Mouse (Mus musculus) cerebellum, adult 11 months (tissue): ENCODE data around the gene E330034G19Rik.
A peak's percentile ranks its signal among the peaks of the same experiment; 100 is the strongest.
"Not testable (repeated sequence)": the region's sequence is repeated elsewhere in the genome, so short reads cannot be mapped to it uniquely, and the experiment has no call there.

Experiments used
- DNase-seq: peaks from one replicate; pipeline ENCODE4 v3.0.0; 2022

E330034G19Rik gene

GRCm38 (mm10) chr14:24292914-24293313, at the start of gene E330034G19Rik:
E330034G19Rik (plus strand) TSS chr14:24293214.
- DNase-seq, result no peak

- DNase-seq, result peak; percentile 17
Measured at GRCm38 (mm10) chr14:24244330-24245176, 48.5 kb upstream of the E330034G19Rik start.

GRCm38 (mm10) chr14:24245177-24246081, 47.6 kb upstream of the E330034G19Rik start, which contains the start of gene Dlg5:
Dlg5 (minus strand) TSS chr14:24245920.
- DNase-seq, result peak; percentile 59

- no peak for DNase-seq
Measured at GRCm38 (mm10) chr14:24249926-24250325, 43.1 kb upstream of the E330034G19Rik start.

GRCm38 (mm10) chr14:24251326-24251725, 41.7 kb upstream of the E330034G19Rik start:
- no peak for DNase-seq

GRCm38 (mm10) chr14:24253611-24254202, 39.3 kb upstream of the E330034G19Rik start:
- DNase-seq, result no peak

GRCm38 (mm10) chr14:24255956-24256355, 37.1 kb upstream of the E330034G19Rik start:
- DNase-seq, result no peak

- no peak for DNase-seq
Measured at GRCm38 (mm10) chr14:24260391-24260790, 32.6 kb upstream of the E330034G19Rik start.

- no peak for DNase-seq
Measured at GRCm38 (mm10) chr14:24262382-24262781, 30.6 kb upstream of the E330034G19Rik start.

- DNase-seq, result no peak
Measured at GRCm38 (mm10) chr14:24262915-24263314, 30.1 kb upstream of the E330034G19Rik start.

- DNase-seq, result no peak
Measured at GRCm38 (mm10) chr14:24269571-24269970, 23.4 kb upstream of the E330034G19Rik start.

- no peak for DNase-seq
Measured at GRCm38 (mm10) chr14:24273575-24273974, 19.4 kb upstream of the E330034G19Rik start.

GRCm38 (mm10) chr14:24275534-24275933, 17.5 kb upstream of the E330034G19Rik start:
- no peak for DNase-seq

GRCm38 (mm10) chr14:24281278-24281677, 11.7 kb upstream of the E330034G19Rik start:
- DNase-seq, result no peak

- no peak for DNase-seq
Measured at GRCm38 (mm10) chr14:24282276-24282675, 10.7 kb upstream of the E330034G19Rik start.

GRCm38 (mm10) chr14:24286136-24286535, 6.9 kb upstream of the E330034G19Rik start:
- DNase-seq, result no peak

GRCm38 (mm10) chr14:24290726-24291125, 2.3 kb upstream of the E330034G19Rik start:
- DNase-seq, result no peak

GRCm38 (mm10) chr14:24293631-24294030, 617 bp downstream of the E330034G19Rik start:
- DNase-seq, result no peak

- not testable (repeated sequence) for DNase-seq
Measured at GRCm38 (mm10) chr14:24302126-24302525, 9.1 kb downstream of the E330034G19Rik start.

GRCm38 (mm10) chr14:24306667-24307066, 13.7 kb downstream of the E330034G19Rik start:
- DNase-seq, result no peak

GRCm38 (mm10) chr14:24307146-24307545, 14.1 kb downstream of the E330034G19Rik start:
- no peak for DNase-seq

- peak; percentile 38 for DNase-seq
Measured at GRCm38 (mm10) chr14:24311110-24311509, 18.1 kb downstream of the E330034G19Rik start.

- DNase-seq, result not testable (repeated sequence)
Measured at GRCm38 (mm10) chr14:24347007-24347406, 54.0 kb downstream of the E330034G19Rik start.
